Mouse (Mus musculus) kidney, adult 11 months (tissue): Measurements from ENCODE around the gene Tab3.

Experiments used
- DNase-seq: peaks from one replicate; pipeline ENCODE4 v3.0.0; 2022

Tab3 gene

DNA sequence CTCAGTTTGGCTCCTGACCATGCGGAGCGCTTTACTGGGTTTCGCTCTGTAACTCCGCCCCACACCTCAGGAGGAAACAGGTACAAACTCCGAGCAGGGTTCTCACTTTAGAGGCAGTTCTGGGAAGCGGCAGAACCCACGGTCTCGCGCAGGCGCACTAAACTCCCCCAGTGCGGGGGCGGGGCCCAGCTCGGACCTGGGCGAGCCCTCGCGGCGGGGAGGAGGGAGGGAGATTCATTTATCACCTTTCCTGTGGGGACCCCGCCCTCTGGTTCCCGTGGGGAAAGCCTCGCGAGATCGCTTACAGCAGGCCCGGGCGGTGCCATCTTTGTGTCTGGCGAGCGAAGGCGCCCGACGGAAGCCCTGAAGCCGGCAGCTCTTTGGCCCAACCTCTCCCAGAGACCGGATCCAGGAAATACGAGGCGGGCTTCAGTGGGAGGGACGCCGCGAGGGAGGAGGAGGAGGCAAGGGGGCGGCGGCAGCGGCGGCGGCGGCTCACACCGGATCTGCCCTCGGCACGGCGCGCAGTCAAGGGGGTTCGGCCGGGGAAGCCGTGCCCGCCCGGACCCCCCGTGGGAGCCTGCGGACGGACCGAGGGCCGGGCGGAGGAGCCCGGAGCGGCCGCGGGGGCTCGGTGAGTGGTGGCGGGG is at the start of gene Tab3:
Gene Tab3 (plus strand): TSS at position 491 of the 650 bp plus-strand sequence.
- peak; percentile 98 for DNase-seq

DNA sequence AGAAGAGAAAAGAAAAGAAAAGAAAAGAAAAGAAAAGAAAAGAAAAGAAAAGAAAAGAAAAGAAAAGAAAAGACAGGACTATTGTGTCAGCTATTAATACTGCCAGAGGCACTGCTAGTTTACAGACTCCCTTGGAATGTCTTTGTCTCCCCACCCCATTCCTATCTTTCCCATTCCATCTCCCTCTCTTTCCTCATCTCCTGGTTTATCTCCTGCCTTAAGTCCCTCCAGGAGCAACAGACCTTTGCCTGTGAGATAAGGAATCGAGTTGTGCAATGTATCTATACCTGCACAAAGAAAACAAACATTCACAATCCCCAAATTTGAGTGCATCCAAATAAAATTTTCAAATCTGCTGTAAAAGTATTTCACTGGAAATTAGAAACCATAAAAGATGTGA is 48.3 kb upstream of the Tab3 start:
- DNase-seq = no peak

DNA sequence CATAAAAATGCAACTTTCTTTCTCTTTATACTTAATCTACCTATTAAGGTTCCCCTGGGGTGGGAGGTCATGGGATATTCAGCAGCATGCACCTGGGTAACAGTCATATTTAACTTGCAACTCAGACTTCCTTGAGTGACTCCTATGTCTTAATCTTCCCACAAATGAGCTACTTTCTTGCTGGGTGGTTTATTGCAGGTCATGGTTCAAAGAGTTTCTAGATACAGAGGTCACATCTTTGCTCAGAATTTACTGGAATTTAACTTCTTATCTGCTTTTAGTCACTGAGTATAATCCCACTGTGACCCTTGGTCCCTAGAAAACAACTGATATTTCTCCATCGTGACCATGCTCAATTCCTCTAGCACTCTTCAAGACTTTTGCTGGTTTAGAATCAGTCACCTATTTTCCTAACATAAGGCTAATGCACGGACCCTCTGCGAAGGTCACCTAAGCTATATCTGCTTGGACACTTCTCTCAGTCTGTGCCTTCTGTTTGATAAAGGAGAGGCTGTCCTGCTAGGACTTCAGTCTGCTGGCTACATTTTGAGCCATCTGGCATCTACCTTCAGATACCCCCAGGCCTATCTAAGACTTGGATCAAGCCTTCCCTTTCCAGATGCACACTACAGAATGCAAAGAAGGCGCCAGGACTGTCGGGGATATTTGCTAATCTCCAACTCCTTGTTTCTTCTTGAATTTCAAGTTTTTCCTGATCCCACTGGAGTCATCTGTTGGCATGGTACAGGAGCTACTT is 47.4 kb upstream of the Tab3 start:
- DNase-seq = no peak

DNA sequence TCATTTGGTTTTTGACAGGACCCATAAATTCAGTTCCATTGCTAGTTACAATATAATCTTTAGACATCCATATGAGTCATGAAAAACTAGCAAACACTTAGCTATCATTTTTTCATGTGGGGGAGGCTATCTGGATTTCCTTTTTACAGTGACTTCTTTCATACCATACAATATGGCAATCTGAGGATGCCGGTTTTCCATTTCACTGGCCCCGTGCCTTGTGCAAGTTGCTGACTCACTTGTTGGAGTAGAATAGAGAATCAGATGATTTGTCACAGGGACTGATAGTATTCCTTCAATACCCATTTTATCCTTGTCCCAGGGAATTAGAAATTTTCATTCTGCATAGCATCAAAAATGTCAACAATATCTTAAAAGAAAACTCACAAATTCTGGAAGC is 14.9 kb upstream of the Tab3 start:
- no peak for DNase-seq

DNA sequence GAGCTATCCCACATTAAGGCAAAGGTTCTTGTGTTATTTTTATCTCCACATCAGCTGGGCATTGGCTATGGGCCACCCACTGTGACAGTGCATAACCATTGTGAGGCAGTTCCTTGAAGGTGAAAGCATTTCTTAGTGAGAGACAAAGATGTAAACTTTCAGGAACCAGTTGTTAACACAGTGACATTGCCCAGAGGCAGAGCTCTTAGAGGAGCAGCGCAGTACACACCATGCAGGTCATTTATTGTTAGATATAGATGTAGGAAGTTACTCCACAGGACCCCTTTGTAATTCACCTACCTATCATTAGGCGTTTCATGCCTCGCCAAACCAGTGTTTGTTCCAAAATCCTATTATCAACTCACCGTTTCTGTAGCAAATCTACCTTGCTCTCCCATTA is 7.6 kb upstream of the Tab3 start:
- no peak for DNase-seq

DNA sequence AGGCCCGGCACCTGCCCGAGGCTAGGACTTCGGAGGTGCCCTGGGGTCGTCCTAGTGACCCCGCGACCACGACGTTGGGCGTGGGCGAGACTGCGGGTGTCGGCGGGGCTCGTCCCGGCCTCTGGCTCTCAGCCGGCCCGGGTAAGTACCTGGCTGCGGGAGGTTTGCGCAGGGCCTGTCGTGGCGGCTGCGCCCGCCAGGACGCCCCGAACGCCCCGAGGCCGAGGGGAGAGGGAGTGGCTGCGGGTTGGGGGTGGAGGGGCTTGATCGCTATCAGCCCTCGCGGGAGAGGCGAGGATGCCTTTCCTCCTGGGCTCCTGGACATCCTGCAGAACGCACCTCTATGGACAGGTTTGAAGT is 340 bp downstream of the Tab3 start:
- no peak for DNase-seq

DNA sequence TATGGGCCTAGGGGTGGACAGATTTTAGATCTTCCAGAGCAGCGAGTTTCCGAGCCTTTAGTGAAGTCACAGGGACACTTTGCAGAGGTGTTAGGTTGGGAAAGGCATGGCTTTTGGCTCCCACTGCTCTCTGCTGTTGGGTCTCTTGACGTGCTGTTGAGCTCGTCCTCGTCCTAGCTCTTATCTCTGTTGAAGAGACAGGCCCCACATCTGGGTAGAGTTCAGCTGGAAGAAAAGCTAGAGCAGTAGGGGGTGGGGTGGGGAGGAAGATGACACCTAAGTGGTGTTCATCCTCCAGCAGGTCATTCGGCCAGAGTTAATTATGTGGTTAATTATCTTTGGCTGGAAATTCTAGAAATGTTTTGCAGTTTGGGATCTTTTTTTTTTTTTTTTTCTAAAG is 2.5 kb downstream of the Tab3 start:
- DNase-seq = no peak

DNA sequence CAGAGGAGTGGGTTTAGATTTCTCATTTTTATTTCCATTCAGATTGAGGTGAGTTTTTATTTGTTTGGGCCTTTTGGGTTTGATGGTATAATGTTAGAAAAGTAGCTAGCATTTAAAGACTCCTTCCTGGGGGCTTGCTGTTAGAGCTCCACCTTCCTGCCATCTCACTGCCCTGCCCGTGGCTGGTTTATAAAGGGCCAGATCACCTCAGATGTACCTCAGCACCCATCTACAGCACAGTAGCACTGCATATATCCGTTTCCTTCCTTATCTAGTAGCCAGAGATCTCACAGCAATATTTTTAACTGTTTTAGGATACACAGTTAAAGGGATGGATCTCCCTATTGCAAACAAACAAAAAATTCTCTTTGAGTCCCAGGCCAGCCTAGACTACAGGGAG is 6.9 kb downstream of the Tab3 start:
- no peak for DNase-seq

DNA sequence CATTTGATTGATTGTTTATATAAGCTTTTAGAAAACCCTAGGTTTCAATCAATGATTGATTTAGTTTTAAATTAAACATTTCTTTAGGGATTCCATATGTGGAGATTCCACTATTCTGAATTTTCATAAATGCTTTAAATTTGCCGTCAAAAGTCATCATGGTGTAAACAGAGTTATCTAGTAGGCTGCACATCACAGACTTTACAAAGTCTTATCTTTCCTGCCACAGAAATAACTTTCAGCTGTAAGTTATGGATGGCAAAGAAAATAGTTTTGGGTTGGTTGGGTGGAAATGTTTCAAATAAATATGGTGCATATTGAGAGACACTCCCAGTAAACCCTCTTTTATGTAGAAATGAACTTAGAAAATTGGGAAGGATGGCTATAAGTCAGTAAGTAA is 8.7 kb downstream of the Tab3 start:
- DNase-seq = no peak

DNA sequence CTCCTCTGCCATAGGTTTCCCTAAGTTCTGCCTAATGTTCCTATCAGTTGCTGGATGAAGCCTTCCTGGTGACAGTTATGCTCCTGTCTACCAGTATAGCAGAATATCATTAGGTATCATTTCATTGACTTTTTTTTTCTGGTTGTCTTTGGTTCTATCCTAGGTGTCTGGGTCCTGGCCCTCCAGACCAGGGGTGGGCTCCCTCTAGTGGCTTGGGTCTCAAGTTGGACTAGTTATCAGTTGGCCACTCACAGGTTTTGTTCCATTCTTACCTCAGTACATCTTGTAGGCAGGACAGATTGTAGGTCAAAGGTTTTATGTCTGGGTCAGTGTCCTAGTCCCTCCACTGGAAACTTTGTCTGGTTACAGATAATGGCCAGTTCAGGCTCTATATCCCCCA is 11.8 kb downstream of the Tab3 start:
- no peak for DNase-seq

DNA sequence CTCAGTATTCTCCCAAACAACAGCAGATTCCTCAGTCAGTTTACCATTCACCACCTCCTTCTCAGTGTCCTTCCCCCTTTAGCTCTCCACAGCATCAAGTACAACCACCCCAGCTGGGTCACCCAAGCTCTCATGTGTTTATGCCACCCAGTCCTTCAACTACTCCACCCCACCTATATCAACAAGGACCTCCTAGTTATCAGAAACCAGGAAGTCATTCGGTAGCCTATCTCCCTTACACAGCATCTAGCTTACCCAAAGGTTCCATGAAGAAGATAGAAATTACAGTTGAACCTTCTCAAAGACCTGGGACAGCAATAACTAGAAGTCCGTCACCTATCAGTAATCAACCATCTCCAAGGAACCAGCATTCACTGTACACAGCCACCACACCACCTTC is 40.9 kb downstream of the Tab3 start:
- DNase-seq = no peak

DNA sequence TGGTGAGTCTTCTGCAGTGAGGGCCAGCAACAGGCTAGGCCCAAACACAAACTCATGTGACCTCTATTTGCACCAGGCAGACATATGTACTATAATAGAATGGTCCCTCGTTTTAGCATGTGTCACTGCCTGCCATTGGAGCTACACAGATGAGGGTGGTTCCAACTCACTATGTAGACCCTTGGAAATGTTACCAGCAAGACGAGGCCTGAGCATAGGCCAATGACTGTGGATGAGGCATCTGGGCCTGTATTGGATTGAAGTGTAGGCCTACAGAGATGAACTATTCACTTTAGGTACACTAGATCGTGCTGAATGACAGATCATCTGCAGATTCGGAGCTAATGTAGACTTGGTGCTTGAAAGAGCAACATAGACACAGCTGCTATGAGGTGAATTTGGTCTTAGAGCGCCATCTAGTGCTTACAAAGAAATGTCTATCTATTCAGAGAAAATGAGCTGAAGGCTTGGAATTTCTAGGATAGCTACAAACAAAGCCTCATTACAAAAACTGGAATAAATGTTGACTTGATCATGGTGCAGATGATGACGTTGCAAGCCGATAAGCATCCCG is 72.5 kb downstream of the Tab3 start:
- DNase-seq = no peak

DNA sequence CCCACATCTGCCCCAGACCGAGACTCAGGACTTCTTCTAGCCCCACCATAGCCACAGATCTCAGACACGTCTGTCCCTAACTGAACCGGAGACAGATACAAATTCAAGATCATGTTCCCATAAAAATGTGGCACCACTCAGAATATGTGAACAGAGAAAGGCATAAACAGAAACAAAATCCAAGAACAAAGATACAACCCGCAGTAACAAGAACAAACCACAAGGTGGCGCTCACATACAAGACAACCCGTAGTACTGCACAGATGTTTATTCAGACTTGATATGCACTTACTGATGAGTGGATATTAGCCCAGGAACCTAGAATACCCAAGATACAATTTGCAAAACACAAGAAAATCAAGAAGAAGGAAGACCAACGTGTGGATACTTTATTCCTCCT is 103.0 kb downstream of the Tab3 start:
- no peak for DNase-seq

DNA sequence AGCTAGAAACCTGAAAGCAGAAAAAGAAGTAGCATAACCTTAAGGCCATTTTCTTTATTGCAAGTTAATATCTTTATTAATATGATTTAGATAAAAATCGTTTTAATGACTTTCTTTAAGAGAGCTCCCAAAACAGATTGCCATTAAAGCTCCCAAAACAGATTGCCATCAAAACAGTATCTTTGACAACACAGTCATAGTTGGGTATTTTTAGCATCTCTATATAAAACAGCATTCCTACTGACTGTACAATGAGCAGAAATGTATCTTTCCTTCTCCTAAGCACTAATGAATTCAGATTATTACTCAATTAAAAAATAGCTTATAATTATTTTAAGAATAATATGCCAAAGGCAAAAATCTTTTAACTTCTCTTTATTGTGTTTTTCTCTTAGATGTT is 108.3 kb downstream of the Tab3 start:
- no peak for DNase-seq

DNA sequence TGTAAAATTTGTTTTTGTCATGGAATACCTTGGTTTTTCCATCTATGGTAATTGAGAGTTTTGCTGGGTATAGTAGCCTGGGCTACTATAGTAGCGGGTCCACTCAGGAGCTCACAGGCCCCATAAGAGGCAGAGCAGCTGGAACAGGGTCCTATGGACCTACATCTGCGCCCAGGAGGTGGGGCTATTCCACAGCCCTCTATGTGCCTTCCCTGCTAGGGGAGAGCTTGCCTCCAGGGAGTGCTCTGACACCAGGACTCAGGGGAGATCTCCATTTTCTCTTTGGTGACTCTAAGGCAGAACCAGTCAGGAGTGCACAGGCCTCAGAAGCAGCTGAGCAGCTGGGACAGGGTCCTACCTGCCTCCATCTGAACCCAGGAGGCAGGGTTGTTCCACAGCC is 109.9 kb downstream of the Tab3 start:
- DNase-seq = no peak
